Mouse (Mus musculus): Measurements from ENCODE around the gene Ddx47. TPM values are rescaled to one million over a fixed set of nuclear protein-coding genes. Genes with fewer than 3 reads are reported as not detected.

The Ddx47 gene
- total and polyA plus RNA-seq, 2 experiments from 2014 or later, result 40.5 to 60.5 TPM

- ATAC-seq (no peak), DNase-seq (ENCODE audit: low spot score) (peak; percentile 30)
- H3K4me2 ChIP-seq (ENCODE audit: low read depth, low read length), result no peak overlapping the region
- H3K4me3 ChIP-seq (ENCODE audit: low read length), result no peak overlapping the region
- H3K9me3 ChIP-seq (ENCODE audit: low read length), result no peaks in the 10 kb centered on the region
- H3K27ac ChIP-seq, result no peak overlapping the region
- no peaks in the 10 kb centered on the region for H3K4me1 ChIP-seq (ENCODE audit: insufficient read depth, low read length)
- TF ChIP-seq CTCF (IDR thresholded peaks at IDR 0.05; ENCODE audit: low read depth), result no peak
- H3K27me3 ChIP-seq (ENCODE audit: insufficient read depth, low read length), result no peaks in the 10 kb centered on the region
- no peak overlapping the region for H3K9ac ChIP-seq (replicated peaks; ENCODE audit: low read length)
- 53% methylated on average over 4 of the region's 4 CpGs for WGBS
- no peaks in the 10 kb centered on the region for H3K36me3 ChIP-seq (ENCODE audit: insufficient read depth, low read length)
Measured at GRCm38 (mm10) chr6:134972096-134972495, 39.3 kb upstream of the Ddx47 start.

GRCm38 (mm10) chr6:134976628-134977027, 34.8 kb upstream of the Ddx47 start:
- DNase-seq (ENCODE audit: low spot score), result no peak
- no peak overlapping the region for H3K9ac ChIP-seq (replicated peaks; ENCODE audit: low read length)
- WGBS, result 38% methylated on average over 6 of the region's 6 CpGs

GRCm38 (mm10) chr6:134981231-134982062, 30.0 kb upstream of the Ddx47 start, which contains the start of gene Apold1:
Gene Apold1, plus strand, starts transcription at chr6:134981718.
- DNase-seq (ENCODE audit: low spot score) (no peak), ATAC-seq (no peak)
- Histone ChIP-seq H3K4me2 (ENCODE audit: low read depth, low read length) (peak within 1 kb of the TSS; percentile 40), H3K9ac (replicated peaks; ENCODE audit: low read length) (no peak within 1 kb of the TSS), H3K9me3 (ENCODE audit: low read length) (no peaks in the 10 kb centered on the region), H3K27me3 (ENCODE audit: insufficient read depth, low read length) (no peaks in the 10 kb centered on the region), H3K4me1 (ENCODE audit: insufficient read depth, low read length) (0 out of 2 replicates have a peak, but pooled peaks cover 5% of the 10 kb centered on the region), H3K27ac (no peak within 1 kb of the TSS), H3K36me3 (ENCODE audit: insufficient read depth, low read length) (no peaks in the 10 kb centered on the region), H3K4me3 (ENCODE audit: low read length) (no peak within 1 kb of the TSS)
- 38% methylated on average over 22 of the region's 22 CpGs for WGBS
- no peak for TF ChIP-seq CTCF (IDR thresholded peaks at IDR 0.05; ENCODE audit: low read depth)

More at GRCm38 (mm10) chr6:134976628-134977027, 34.8 kb upstream of the Ddx47 start:
- Histone ChIP-seq H3K4me2 (ENCODE audit: low read depth, low read length) (no peak overlapping the region), H3K9me3 (ENCODE audit: low read length) (no peaks in the 10 kb centered on the region), H3K4me3 (ENCODE audit: low read length) (no peak overlapping the region), H3K36me3 (ENCODE audit: insufficient read depth, low read length) (no peaks in the 10 kb centered on the region), H3K4me1 (ENCODE audit: insufficient read depth, low read length) (no peaks in the 10 kb centered on the region), H3K27ac (no peak overlapping the region), H3K27me3 (ENCODE audit: insufficient read depth, low read length) (no peaks in the 10 kb centered on the region)
- ATAC-seq, result no peak
- TF ChIP-seq CTCF (IDR thresholded peaks at IDR 0.05; ENCODE audit: low read depth), result no peak

GRCm38 (mm10) chr6:134983529-134984370, 27.7 kb upstream of the Ddx47 start:
- Histone ChIP-seq H3K36me3 (ENCODE audit: insufficient read depth, low read length) (no peaks in the 10 kb centered on the region), H3K9me3 (ENCODE audit: low read length) (no peaks in the 10 kb centered on the region), H3K27me3 (ENCODE audit: insufficient read depth, low read length) (no peaks in the 10 kb centered on the region), H3K4me3 (ENCODE audit: low read length) (peak overlapping the region; percentile 63), H3K9ac (replicated peaks; ENCODE audit: low read length) (peak overlapping the region; percentile 61), H3K27ac (peak overlapping the region; percentile 65), H3K4me2 (ENCODE audit: low read depth, low read length) (peak overlapping the region; percentile 95), H3K4me1 (ENCODE audit: insufficient read depth, low read length) (0 out of 2 replicates have a peak, but pooled peaks cover 5% of the 10 kb centered on the region)
- ATAC-seq (peak; percentile 94), DNase-seq (ENCODE audit: low spot score) (peak; percentile 95)
- peak; percentile 58 for TF ChIP-seq CTCF (IDR thresholded peaks at IDR 0.05; ENCODE audit: low read depth)
- WGBS, result 2% methylated on average over 62 of the region's 62 CpGs

- DNase-seq (ENCODE audit: low spot score) (peak; percentile 71), ATAC-seq (0 out of 2 replicates have a peak, but pooled peaks have one; percentile 49)
- 53% methylated on average over 3 of the region's 3 CpGs for WGBS
- peak; percentile 57 for TF ChIP-seq CTCF (IDR thresholded peaks at IDR 0.05; ENCODE audit: low read depth)
- H3K4me3 ChIP-seq (ENCODE audit: low read length), result no peak overlapping the region
- no peaks in the 10 kb centered on the region for H3K27me3 ChIP-seq (ENCODE audit: insufficient read depth, low read length)
- H3K27ac ChIP-seq, result no peak overlapping the region
- no peak overlapping the region; the same call in 1 of the 2 replicates for H3K4me2 ChIP-seq (ENCODE audit: low read depth, low read length)
- H3K9ac ChIP-seq (replicated peaks; ENCODE audit: low read length), result no peak overlapping the region
- no peaks in the 10 kb centered on the region for H3K9me3 ChIP-seq (ENCODE audit: low read length)
- no peaks in the 10 kb centered on the region for H3K36me3 ChIP-seq (ENCODE audit: insufficient read depth, low read length)
- 0 out of 2 replicates have a peak, but pooled peaks cover 5% of the 10 kb centered on the region for H3K4me1 ChIP-seq (ENCODE audit: insufficient read depth, low read length)
Measured at GRCm38 (mm10) chr6:134984748-134985147, 26.7 kb upstream of the Ddx47 start.

GRCm38 (mm10) chr6:134988377-134988776, 23.0 kb upstream of the Ddx47 start:
- Histone ChIP-seq H3K27ac (no peak overlapping the region), H3K9ac (replicated peaks; ENCODE audit: low read length) (no peak overlapping the region), H3K36me3 (ENCODE audit: insufficient read depth, low read length) (no peaks in the 10 kb centered on the region), H3K4me2 (ENCODE audit: low read depth, low read length) (no peak overlapping the region), H3K4me3 (ENCODE audit: low read length) (no peak overlapping the region), H3K4me1 (ENCODE audit: insufficient read depth, low read length) (0 out of 2 replicates have a peak, but pooled peaks cover 3% of the 10 kb centered on the region), H3K9me3 (ENCODE audit: low read length) (no peaks in the 10 kb centered on the region), H3K27me3 (ENCODE audit: insufficient read depth, low read length) (no peaks in the 10 kb centered on the region)
- TF ChIP-seq CTCF (IDR thresholded peaks at IDR 0.05; ENCODE audit: low read depth), result no peak
- ATAC-seq (no peak), DNase-seq (ENCODE audit: low spot score) (no peak)
- WGBS, result 78% methylated on average over 9 of the region's 9 CpGs
